Mouse (Mus musculus): ENCODE results near the gene Pacs2.

GRCm38 (mm10) chr12:113000294-113001132 lies 13.8 kb upstream of the Pacs2 start, which contains the start of gene Brf1:
- no peak for TF ChIP-seq CTCF (IDR thresholded peaks at IDR 0.05; ENCODE audit: insufficient read depth, low read length)
- TF ChIP-seq POLR2A (IDR thresholded peaks at IDR 0.05; ENCODE audit: borderline replicate concordance, extremely low read depth, low read depth, low read length) = 0 out of 2 replicates have a peak, but pooled peaks have one; percentile 90
